Comparison of ENCODE assay signal across 8 mouse cellular contexts in the genomic region with DNA sequence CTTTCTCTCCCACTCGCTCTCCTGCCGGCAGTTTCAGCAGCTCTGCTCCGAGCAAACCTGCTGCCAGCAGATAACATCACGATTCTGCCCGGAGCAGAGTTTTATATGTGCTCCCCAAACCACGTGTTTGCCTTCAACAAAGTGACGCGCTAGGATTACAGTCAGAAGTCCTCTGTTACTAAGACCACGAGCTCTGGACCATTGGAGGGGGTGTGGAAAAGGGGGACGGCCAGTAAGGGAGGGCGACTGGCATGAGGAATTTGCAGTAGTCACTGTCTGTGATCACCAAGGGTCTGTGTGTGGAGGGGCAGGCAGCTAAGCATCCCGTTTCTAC. TPM values are rescaled to one million over a fixed set of nuclear protein-coding genes. Genes with fewer than 3 reads are reported as not detected.
DNase-seq lines count a peak whose midpoint lies in the region; ATAC-seq lines count a peak whose summit lies in the region.

Gene Tgfb2 (minus strand): TSS at position 75 of the 334 bp plus-strand sequence.

- intact Hi-C loops in left cerebral cortex, postnatal 10 days (cut with DNase I) = no loop called here

- WGBS in midbrain, embryonic 11.5 days = 4% methylated on average over 12 of the region's 12 CpGs

- H3K27me3 ChIP-seq in midbrain, embryonic 11.5 days (ENCODE audit: control insufficient read depth, insufficient read depth, low read length) = peaks cover 6% of the 10 kb centered on the region; the same call in 1 of the 2 replicates

- H3K4me2 ChIP-seq in midbrain, embryonic 11.5 days = peak within 1 kb of the TSS; percentile 88

- peak; percentile 55 for ATAC-seq in midbrain, embryonic 11.5 days (ENCODE audit: low FRiP score)
- ATAC-seq in cerebellum, adult (ENCODE audit: insufficient number of reproducible peaks, low FRiP score, low TSS enrichment) = no peak; the same call in 1 of the 2 replicates

- H3K27ac ChIP-seq in midbrain, embryonic 11.5 days (ENCODE audit: low read depth, low read length) = no peak within 1 kb of the TSS

- H3K4me1 ChIP-seq in midbrain, embryonic 11.5 days (ENCODE audit: control insufficient read depth, insufficient read depth, low read length) = peaks cover 6% of the 10 kb centered on the region

- peak within 1 kb of the TSS; percentile 75 for H3K9ac ChIP-seq in midbrain, embryonic 11.5 days (ENCODE audit: low read length)

- no peaks in the 10 kb centered on the region for H3K36me3 ChIP-seq in midbrain, embryonic 11.5 days (ENCODE audit: control insufficient read depth, insufficient read depth, low read length)

- H3K4me3 ChIP-seq in midbrain, embryonic 11.5 days (ENCODE audit: low read depth, low read length) = peak within 1 kb of the TSS; percentile 57

- DNase-seq in ovary, postnatal 36 days (ENCODE audit: low spot score) = peak; percentile 15
- DNase-seq in ovary, postnatal 14 days (ENCODE audit: low spot score) = no peak
- peak; percentile 63 for DNase-seq in embryo, embryonic 9.5 days (ENCODE audit: extremely low spot score)
- peak; percentile 39 to 42 for DNase-seq in heart, adult 9 months (ENCODE audit: low spot score in 2 of 2)
- peak; percentile 16 to 56 for DNase-seq in left cerebral cortex, postnatal 10 days (ENCODE audit: extremely low spot score in 1 of 2, low spot score in 2 of 2)
- peak; percentile 92 for DNase-seq in midbrain, embryonic 11.5 days (ENCODE audit: low spot score, missing footprints)
- no peak for DNase-seq in cerebellum, adult 9-11 months

- H3K9me3 ChIP-seq in midbrain, embryonic 11.5 days (ENCODE audit: control insufficient read depth, low read length) = no peaks in the 10 kb centered on the region

RNA-seq across cellular contexts. Expression of gene Tgfb2, which starts in this region (rescaled TPM):
- 10 to 100 TPM; 10.5 to 13.7 TPM for total RNA-seq in left cerebral cortex, postnatal 10 days (2021)
- 11.9 and 12.3 TPM in 2 replicates for polyA plus RNA-seq in midbrain, embryonic 11.5 days (2014; fragmentation: Nextera tagmentation; extraction: Ambion mirVana)

Comparison
In these comparisons a context has a peak if more than half of its experiments do, and no peak if none do; other contexts are left out.
1. DNase-seq: peak in ovary, postnatal 36 days (single experiment), embryo, embryonic 9.5 days (single experiment), heart, adult 9 months (2 of 2), left cerebral cortex, postnatal 10 days (2 of 2) and midbrain, embryonic 11.5 days (single experiment); none in ovary, postnatal 14 days (single experiment) and cerebellum, adult 9-11 months (single experiment).